Mouse (Mus musculus) CH12.LX (cell line): ENCODE results near the gene Rb1. TPM values are rescaled to one million over a fixed set of nuclear protein-coding genes. Genes with fewer than 3 reads are reported as not detected.

Experiments used
- DNase-seq: peaks from one replicate; pipeline ENCODE4 v3.0.0-alpha.2; 2013; ENCODE audit errors: extremely low read depth
- H3K27ac ChIP-seq: 2 replicates; pipeline ENCODE4 v1.5.1; 2012; ENCODE audit warnings: low read depth, mild to moderate bottlenecking, control low read depth, moderate library complexity; ENCODE audit not compliant: insufficient read depth
- H3K27me3 ChIP-seq: replicated peaks from 2 replicates; pipeline ENCODE3; 2012; ENCODE audit warnings: inconsistent platforms
- H3K36me3 ChIP-seq, 2 experiments: replicated peaks in 1 of 2; 2 replicates each; pipeline versions ENCODE3 to v1.6.1; 2012; ENCODE audit warnings: inconsistent platforms in 1 of 2, low read length in 1 of 2, mild to moderate bottlenecking in 1 of 2, mixed read lengths in 1 of 2, moderate library complexity in 1 of 2; ENCODE audit not compliant: control insufficient read depth in 1 of 2, insufficient read depth in 1 of 2
- H3K4me1 ChIP-seq, 2 experiments: 2 replicates each; pipeline ENCODE4 v1.6.1; 2012; ENCODE audit warnings: inconsistent platforms in 1 of 2, moderate library complexity in 1 of 2; ENCODE audit not compliant: insufficient read depth in 2 of 2, control insufficient read depth in 1 of 2
- H3K4me2 ChIP-seq: 2 replicates; pipeline ENCODE4 v1.6.1; 2012; ENCODE audit warnings: low read depth, mild to moderate bottlenecking, control low read depth; ENCODE audit not compliant: poor library complexity, insufficient read depth, severe bottlenecking
- H3K4me3 ChIP-seq, 3 experiments: fragments of 150-350 bp in 1 of 3; sonication (generic) in 1 of 3; replicated peaks in 1 of 3; 2 replicates each; pipeline versions ENCODE3 to v1.5.1; 2011 to 2012; ENCODE audit warnings: low read depth in 2 of 3, low read length in 2 of 3, mild to moderate bottlenecking in 2 of 3, moderate library complexity in 2 of 3, control low read depth in 1 of 3, improper control_type of control experiment in 1 of 3, inconsistent platforms in 1 of 3, mixed read lengths in 1 of 3; ENCODE audit not compliant: poor library complexity in 1 of 3
- H3K79me2 ChIP-seq: replicated peaks from 2 replicates; pipeline ENCODE4 v1.6.1; 2012; ENCODE audit warnings: mild to moderate bottlenecking, moderate library complexity; ENCODE audit not compliant: control insufficient read depth, poor library complexity, insufficient read depth, severe bottlenecking; ENCODE audit errors: extremely low read depth
- H3K9ac ChIP-seq: 2 replicates; pipeline ENCODE4 v1.6.1; 2012; ENCODE audit warnings: low read depth, mild to moderate bottlenecking, control low read depth, moderate library complexity; ENCODE audit not compliant: insufficient read depth
- H3K9me3 ChIP-seq: replicated peaks from 2 replicates; pipeline ENCODE3; 2012; ENCODE audit warnings: low read length, inconsistent platforms, mixed read lengths
- BHLHE40 ChIP-seq: IDR thresholded peaks from 2 replicates; pipeline ENCODE4 v1.6.1; 2011; ENCODE audit warnings: mild to moderate bottlenecking, low read depth, low read length, improper control_type of control experiment
- CHD1 ChIP-seq: IDR thresholded peaks from 2 replicates; pipeline ENCODE4 v1.6.1; 2012; ENCODE audit warnings: low read depth, low read length, improper control_type of control experiment, inconsistent platforms
- CHD2 ChIP-seq: IDR thresholded peaks from 2 replicates; pipeline ENCODE4 v1.6.1; 2011; ENCODE audit warnings: low read length, improper control_type of control experiment
- EP300 ChIP-seq: IDR thresholded peaks from 2 replicates; pipeline ENCODE4 v1.6.1; 2011; ENCODE audit warnings: low read length, improper control_type of control experiment
- GABPA ChIP-seq: IDR thresholded peaks from 2 replicates; pipeline ENCODE4 v1.6.1; 2012; ENCODE audit warnings: low read depth, low read length, improper control_type of control experiment, inconsistent platforms; ENCODE audit not compliant: insufficient replicate concordance
- HCFC1 ChIP-seq: IDR thresholded peaks from 2 replicates; pipeline ENCODE4 v1.6.1; 2012; ENCODE audit warnings: low read depth, mild to moderate bottlenecking, inconsistent platforms, low read length, improper control_type of control experiment
- JUN ChIP-seq: IDR thresholded peaks from 2 replicates; pipeline ENCODE4 v1.6.1; 2011; ENCODE audit warnings: low read depth, mild to moderate bottlenecking, low read length, improper control_type of control experiment, moderate library complexity; ENCODE audit not compliant: insufficient read depth
- KAT2A ChIP-seq: IDR thresholded peaks from 2 replicates; pipeline ENCODE4 v1.6.1; 2012; ENCODE audit warnings: low read length, improper control_type of control experiment, inconsistent platforms; ENCODE audit not compliant: insufficient replicate concordance
- MAFK ChIP-seq: IDR thresholded peaks from 2 replicates; pipeline ENCODE4 v1.6.1; 2011; ENCODE audit warnings: low read length, improper control_type of control experiment; ENCODE audit not compliant: insufficient replicate concordance
- MYC ChIP-seq: IDR thresholded peaks from 2 replicates; pipeline ENCODE4 v1.6.1; 2011; ENCODE audit warnings: low read depth, mild to moderate bottlenecking, improper control_type of control experiment, low read length
- NELFE ChIP-seq: IDR thresholded peaks from 2 replicates; pipeline ENCODE4 v1.6.1; 2011; ENCODE audit warnings: low read depth, low read length, improper control_type of control experiment
- NRF1 ChIP-seq: IDR thresholded peaks from 2 replicates; pipeline ENCODE4 v1.6.1; 2014; ENCODE audit warnings: low read depth, mild to moderate bottlenecking, inconsistent platforms, low read length, improper control_type of control experiment, moderate library complexity
- POLR2AphosphoS2 ChIP-seq: IDR thresholded peaks from 2 replicates; pipeline ENCODE4 v1.6.1; 2011; ENCODE audit warnings: low read depth, low read length, improper control_type of control experiment
- SMC3 ChIP-seq: IDR thresholded peaks from 2 replicates; pipeline ENCODE4 v1.6.1; 2011; ENCODE audit warnings: low read depth, low read length, improper control_type of control experiment
- TBP ChIP-seq: conservative IDR thresholded peaks from 2 replicates; pipeline ENCODE4 v1.6.1; 2011; ENCODE audit warnings: low read depth, low read length, improper control_type of control experiment
- UBTF ChIP-seq: IDR thresholded peaks from 2 replicates; pipeline ENCODE4 v1.6.1; 2012; ENCODE audit warnings: low read depth, mild to moderate bottlenecking, inconsistent platforms, low read length, improper control_type of control experiment, moderate library complexity
- USF1 ChIP-seq: IDR thresholded peaks from 2 replicates; pipeline ENCODE4 v1.6.1; 2014; ENCODE audit warnings: low read depth, mild to moderate bottlenecking, inconsistent platforms, low read length, improper control_type of control experiment
- USF2 ChIP-seq: conservative IDR thresholded peaks from 2 replicates; pipeline ENCODE4 v1.6.1; 2011; ENCODE audit warnings: low read depth, low read length, improper control_type of control experiment
- ZKSCAN1 ChIP-seq: IDR thresholded peaks from 2 replicates; pipeline ENCODE4 v1.6.1; 2012; ENCODE audit warnings: low read depth, inconsistent platforms, low read length, improper control_type of control experiment, borderline replicate concordance
- dilution Hi-C: fragments of 300-500 bp; cut with MboI; formaldehyde crosslinking; loops from 2 replicates; pipeline ENCODE4 v1.14.3; 2020; ENCODE audit warnings: low sequenced_read_pairs; ENCODE audit not compliant: extremely low pct_unique_long_range_greater_than_20kb, extremely low pct_ligation_motif_present
- in situ Hi-C: fragments of 300-500 bp; cut with MboI; formaldehyde crosslinking; loops from 3 replicates; pipeline ENCODE4 v1.14.3; 2019; ENCODE audit warnings: low sequenced_read_pairs, low pct_ligation_motif_present, low pct_unique_long_range_greater_than_20kb, mixed read lengths
- polyA plus RNA-seq: library from polyadenylated mRNA; unstranded; fragments of >175 nt; gene quantifications from 2 replicates; pipeline ENCODE4 v1.2.1, GENCODE M21; 2012; ENCODE audit warnings: low read depth; ENCODE audit not compliant: insufficient read length
- total RNA-seq, 2 experiments: library from RNA; depleted of rRNA; stranded (reverse); fragments of 300-350 nt in 1 of 2; fragments of >200 nt in 1 of 2; gene quantifications; 2 replicates each; pipeline ENCODE4 v1.2.3; 2012 to 2014

The Rb1 gene
- total and polyA plus RNA-seq, 3 experiments: 13.6 to 16.7 (median 15.2) TPM

- peaks cover 13% of the 10 kb centered on the region for H3K79me2 ChIP-seq
- H3K4me1 ChIP-seq: peaks cover 2 to 36% of the 10 kb centered on the region in 2 experiments; a peak in 3 of 4 replicates
- H3K4me3 ChIP-seq: no peak overlapping the region
- no peak overlapping the region for H3K9ac ChIP-seq
- H3K36me3 ChIP-seq: peaks cover 50 to 91% of the 10 kb centered on the region in 2 experiments
- H3K27ac ChIP-seq: no peak overlapping the region
- no peaks in the 10 kb centered on the region for H3K9me3 ChIP-seq
- in situ Hi-C loops: no loop called here
- no peaks in the 10 kb centered on the region for H3K27me3 ChIP-seq
- dilution Hi-C loops: no loop called here
- no peak for TF ChIP-seq BHLHE40
- no peak for TF ChIP-seq GABPA
- no peak for TF ChIP-seq CHD2
- no peak for TF ChIP-seq JUN
- no peak for TF ChIP-seq MAFK
- no peak for TF ChIP-seq CHD1
- no peak for TF ChIP-seq NELFE
- no peak for TF ChIP-seq MYC
- TF ChIP-seq UBTF: no peak
- TF ChIP-seq POLR2AphosphoS2: no peak
- no peak for TF ChIP-seq ZKSCAN1
- TF ChIP-seq USF2: no peak
- no peak for TF ChIP-seq TBP
- TF ChIP-seq USF1: no peak
- TF ChIP-seq, all 38 proteins: peak for 0
- H3K4me2 ChIP-seq: no peak overlapping the region
- no peak for DNase-seq
Measured at GRCm38 (mm10) chr14:73374315-73374890, 48.8 kb upstream of the Rb1 start.

GRCm38 (mm10) chr14:73373606-73374005, 48.0 kb upstream of the Rb1 start:
- Histone ChIP-seq H3K27me3 (no peaks in the 10 kb centered on the region), H3K36me3 (peaks cover 54 to 91% of the 10 kb centered on the region in 2 experiments), H3K9ac (no peak overlapping the region), H3K79me2 (peaks cover 10% of the 10 kb centered on the region), H3K4me2 (no peak overlapping the region), H3K9me3 (no peaks in the 10 kb centered on the region), H3K4me3 (no peak overlapping the region), H3K27ac (no peak overlapping the region), H3K4me1 (peaks cover 2 to 33% of the 10 kb centered on the region in 2 experiments; a peak in 3 of 4 replicates)
- dilution Hi-C loops (no loop called here), in situ Hi-C loops (no loop called here)
- no peak for TF ChIP-seq HCFC1
- TF ChIP-seq KAT2A: no peak
- TF ChIP-seq ZKSCAN1: no peak
- TF ChIP-seq SMC3: no peak
- TF ChIP-seq EP300: no peak
- TF ChIP-seq NRF1: no peak
- TF ChIP-seq MYC: no peak
- no peak for DNase-seq
